Mouse (Mus musculus): ENCODE measurements around the gene Rtraf.

DNA sequence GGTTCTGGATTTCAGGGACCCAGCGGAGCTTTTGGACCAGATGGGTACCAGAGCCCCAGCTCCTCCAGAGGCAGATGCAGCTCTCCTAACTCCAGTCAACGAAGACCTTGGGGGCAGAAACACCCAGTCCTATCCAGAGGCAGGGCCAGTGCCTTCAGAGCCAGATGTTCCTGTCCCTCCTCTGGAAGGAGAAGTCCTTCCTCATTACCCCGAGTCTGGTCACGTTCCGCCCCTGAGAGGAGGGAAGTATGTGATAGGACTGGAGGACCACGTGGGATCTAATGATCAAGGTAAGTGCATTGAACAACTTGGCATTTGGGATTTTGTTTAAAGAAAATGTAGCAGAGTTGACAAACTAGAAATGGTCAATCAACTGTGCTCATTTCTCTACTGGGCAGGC lies 55.0 kb downstream of the Rtraf start:
- TF ChIP-seq GATA1 (IDR thresholded peaks at IDR 0.05; ENCODE audit: low read length): no peak
- TF ChIP-seq TAL1 (IDR thresholded peaks at IDR 0.05; ENCODE audit: low read length): no peak
